Mouse (Mus musculus) ES-E14 (cell line): ENCODE measurements around the gene Ccdc85a. TPM values are rescaled to one million over a fixed set of nuclear protein-coding genes. Genes with fewer than 3 reads are reported as not detected.

ENCODE experiments used
- DNase-seq: peaks from one replicate; pipeline ENCODE4 v3.0.0-alpha.2; 2013; ENCODE audit warnings: low read depth, low spot score
- H3K27ac ChIP-seq: 2 replicates; pipeline ENCODE4 v1.5.1; 2012; ENCODE audit warnings: low read depth, mild to moderate bottlenecking, low read length, moderate library complexity, mixed read lengths; ENCODE audit not compliant: poor library complexity, insufficient read depth, severe bottlenecking
- H3K36me3 ChIP-seq: 2 replicates; pipeline ENCODE4 v1.6.1; 2012; ENCODE audit warnings: mild to moderate bottlenecking, low read length, moderate library complexity, mixed read lengths; ENCODE audit not compliant: control insufficient read depth, poor library complexity, insufficient read depth, severe bottlenecking
- H3K4me1 ChIP-seq, 2 experiments: fragments of 150-350 bp in 1 of 2; sonication (generic) in 1 of 2; 2 replicates each; pipeline ENCODE4 v1.6.1; 2012; ENCODE audit warnings: low read length in 2 of 2, mild to moderate bottlenecking in 1 of 2, mixed read lengths in 1 of 2; ENCODE audit not compliant: control insufficient read depth in 2 of 2, insufficient read depth in 2 of 2, poor library complexity in 1 of 2
- H3K4me3 ChIP-seq, 2 experiments: fragments of 150-350 bp in 1 of 2; sonication (generic) in 1 of 2; 2 replicates each; pipeline ENCODE4 v1.5.1; 2012; ENCODE audit warnings: low read length in 2 of 2, low read depth in 1 of 2, mild to moderate bottlenecking in 1 of 2, mixed read lengths in 1 of 2; ENCODE audit not compliant: insufficient read depth in 1 of 2, poor library complexity in 1 of 2, severe bottlenecking in 1 of 2
- H3K9ac ChIP-seq: 2 replicates; pipeline ENCODE4 v1.6.1; 2012; ENCODE audit warnings: low read depth, mild to moderate bottlenecking, low read length, mixed read lengths; ENCODE audit not compliant: poor library complexity, insufficient read depth, severe bottlenecking
- H3K9me3 ChIP-seq: fragments of 150-350 bp; sonication (generic); 2 replicates; pipeline ENCODE4 v1.6.1; 2012; ENCODE audit warnings: low read depth, mild to moderate bottlenecking, low read length; ENCODE audit not compliant: control insufficient read depth, insufficient read depth
- CHD2 ChIP-seq: IDR thresholded peaks from 2 replicates; pipeline ENCODE4 v1.6.1; 2014; ENCODE audit warnings: mild to moderate bottlenecking, low read depth, low read length, inconsistent platforms
- HCFC1 ChIP-seq: IDR thresholded peaks from 2 replicates; pipeline ENCODE4 v1.6.1; 2012; ENCODE audit warnings: low read length, inconsistent platforms, borderline replicate concordance; ENCODE audit not compliant: insufficient read depth
- MAFK ChIP-seq: IDR thresholded peaks from 2 replicates; pipeline ENCODE4 v1.6.1; 2014; ENCODE audit warnings: mild to moderate bottlenecking, low read depth, low read length, inconsistent platforms; ENCODE audit not compliant: insufficient read depth
- ZC3H11A ChIP-seq: IDR thresholded peaks from 2 replicates; pipeline ENCODE4 v1.6.1; 2012; ENCODE audit warnings: low read depth, mild to moderate bottlenecking, inconsistent platforms, low read length, borderline replicate concordance
- ZNF384 ChIP-seq: IDR thresholded peaks from 2 replicates; pipeline ENCODE4 v1.6.1; 2012; ENCODE audit warnings: low read depth, low read length, inconsistent platforms
- in situ Hi-C, 2 experiments: fragments of 600-800 bp; cut with MboI; formaldehyde crosslinking; loops; one replicate each; pipeline ENCODE4 v1.15.1; 2025; ENCODE audit warnings: low sequenced_read_pairs in 2 of 2, inconsistent platforms in 1 of 2; ENCODE audit not compliant: unreplicated experiment in 2 of 2
- total RNA-seq: library from RNA; depleted of rRNA; stranded (reverse); fragments of 300-350 nt; gene quantifications from 2 replicates; pipeline ENCODE4 v1.2.3, GENCODE M21; 2012

Ccdc85a gene
- total RNA-seq, 1 experiment, result 1.7 TPM

GRCm38 (mm10) chr11:28465726-28466125 is 118.4 kb downstream of the Ccdc85a start:
- Histone ChIP-seq H3K4me1 (no peaks in the 10 kb centered on the region), H3K4me3 (no peak overlapping the region), H3K36me3 (no peaks in the 10 kb centered on the region), H3K27ac (no peak overlapping the region), H3K9ac (no peak overlapping the region), H3K9me3 (no peaks in the 10 kb centered on the region)
- TF ChIP-seq MAFK (no peak), HCFC1 (no peak), ZNF384 (no peak), CHD2 (no peak), ZC3H11A (no peak)
- in situ Hi-C loops, result no loop called here
- DNase-seq, result no peak

GRCm38 (mm10) chr11:28464926-28465325 is 119.2 kb downstream of the Ccdc85a start:
- in situ Hi-C loops, result no loop called here
- DNase-seq, result no peak

GRCm38 (mm10) chr11:28459165-28459564 is 125.0 kb downstream of the Ccdc85a start:
- Histone ChIP-seq H3K4me1 (no peaks in the 10 kb centered on the region), H3K27ac (no peak overlapping the region), H3K9me3 (no peaks in the 10 kb centered on the region), H3K4me3 (no peak overlapping the region), H3K36me3 (no peaks in the 10 kb centered on the region), H3K9ac (no peak overlapping the region)
- TF ChIP-seq MAFK, result no peak
- TF ChIP-seq HCFC1, result no peak
- no peak for TF ChIP-seq ZC3H11A
- no peak for TF ChIP-seq CHD2
- no peak for TF ChIP-seq ZNF384
- in situ Hi-C loops, result no loop called here
- DNase-seq, result no peak

More at GRCm38 (mm10) chr11:28464926-28465325, 119.2 kb downstream of the Ccdc85a start:
- no peak overlapping the region for H3K9ac ChIP-seq
- no peak overlapping the region for H3K4me3 ChIP-seq
- no peaks in the 10 kb centered on the region for H3K36me3 ChIP-seq
- no peak for TF ChIP-seq ZNF384
- no peak for TF ChIP-seq CHD2
- TF ChIP-seq MAFK, result no peak
- TF ChIP-seq ZC3H11A, result no peak
- TF ChIP-seq HCFC1, result no peak
- no peaks in the 10 kb centered on the region for H3K9me3 ChIP-seq
- H3K4me1 ChIP-seq, result no peaks in the 10 kb centered on the region
- H3K27ac ChIP-seq, result no peak overlapping the region

- in situ Hi-C loops, result no loop called here
- H3K36me3 ChIP-seq, result no peaks in the 10 kb centered on the region
These were observed 144.2 kb downstream of the Ccdc85a start for GRCm38 (mm10) chr11:28439877-28440276.

More at GRCm38 (mm10) chr11:28439877-28440276, 144.2 kb downstream of the Ccdc85a start:
- Histone ChIP-seq H3K9ac (no peak overlapping the region), H3K9me3 (no peaks in the 10 kb centered on the region), H3K4me3 (no peak overlapping the region), H3K4me1 (no peaks in the 10 kb centered on the region), H3K27ac (no peak overlapping the region)
- DNase-seq, result no peak
- no peak for TF ChIP-seq ZC3H11A
- no peak for TF ChIP-seq CHD2
- no peak for TF ChIP-seq HCFC1
- no peak for TF ChIP-seq MAFK
- TF ChIP-seq ZNF384, result no peak
